Mouse (Mus musculus): ENCODE measurements around the gene Grin3b.

DNA sequence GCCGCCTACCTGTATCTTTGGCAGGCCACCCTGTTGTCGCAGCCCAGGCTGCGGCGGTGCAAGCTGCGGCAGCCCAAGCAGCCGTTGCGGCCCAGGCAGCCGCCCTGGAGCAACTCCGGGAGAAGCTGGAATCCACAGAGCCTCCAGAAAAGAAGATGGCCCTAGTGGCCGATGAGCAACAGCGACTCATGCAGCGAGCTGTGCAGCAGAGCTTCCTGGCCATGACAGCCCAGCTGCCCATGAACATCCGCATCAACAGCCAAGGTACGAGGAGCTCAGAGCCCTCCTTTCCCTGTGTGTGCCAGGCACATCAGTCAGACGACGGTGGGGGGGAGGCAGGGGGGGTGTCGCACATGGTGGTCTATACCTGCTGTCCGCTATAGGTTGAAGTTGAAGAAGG, 19.9 kb upstream of the Grin3b start:
- no peak for TF ChIP-seq POLR2A (IDR thresholded peaks at IDR 0.05; ENCODE audit: borderline replicate concordance, control insufficient read depth, low read depth, low read length)
- no peak for TF ChIP-seq CTCF (IDR thresholded peaks at IDR 0.05; ENCODE audit: control insufficient read depth, insufficient read depth, low read length)

Measured in bone marrow, adult 2 months (tissue).